9 mouse cellular contexts compared by ENCODE assay signal in the genomic region with DNA sequence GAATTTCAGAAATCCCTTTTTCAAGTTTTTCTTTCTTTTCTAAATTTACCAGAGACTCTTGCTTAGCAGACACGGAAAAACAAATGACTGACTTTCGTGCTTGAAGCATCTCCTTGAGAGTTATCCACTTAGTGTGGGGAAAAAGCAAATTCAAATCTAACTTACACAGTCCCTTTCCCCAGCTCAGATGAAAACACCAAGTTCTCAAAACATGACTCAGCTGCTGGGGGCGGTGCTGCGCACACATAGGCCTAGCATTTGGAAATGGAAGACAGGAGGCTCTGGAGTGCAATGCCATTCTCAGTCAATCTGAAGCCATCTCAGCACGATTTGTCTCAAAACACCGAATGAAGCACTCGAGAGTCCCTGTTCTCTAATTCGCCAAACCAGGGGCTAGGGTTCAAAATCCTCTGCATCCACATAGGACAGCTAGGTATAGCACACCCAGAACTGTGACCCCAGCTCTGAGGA. TPM values are rescaled to one million over a fixed set of nuclear protein-coding genes. Genes with fewer than 3 reads are reported as not detected.
DNase-seq lines count a peak whose midpoint lies in the region; ATAC-seq and TF ChIP-seq lines count a peak whose summit lies in the region.
"Had no signal": no experiment of that assay in that cellular context is flagged by ENCODE, and none has a peak within 500 bp of the region (broad histone marks: within the 10 kb centered on the region; RNA-seq: fewer than 3 reads in every experiment).

No protein-coding gene starts in this region.

- H3K4me3 ChIP-seq in forebrain, postnatal 0 days (ENCODE audit: low read depth, low read length) = peak overlapping the region; percentile 36
- H3K4me3 ChIP-seq in midbrain, embryonic 14.5 days (replicated peaks; ENCODE audit: low read depth, low read length) = no peak overlapping the region; the same call in 1 of the 2 replicates
- H3K4me3 ChIP-seq: liver, embryonic 13.5 days had no signal

- 34% methylated on average over 8 of the region's 8 CpGs for WGBS in forebrain, postnatal 0 days
- WGBS in midbrain, embryonic 14.5 days = 62% methylated on average over 8 of the region's 8 CpGs

- no peaks in the 10 kb centered on the region for H3K27me3 ChIP-seq in forebrain, postnatal 0 days (ENCODE audit: insufficient read depth, low read length)
- no peaks in the 10 kb centered on the region for H3K27me3 ChIP-seq in midbrain, embryonic 14.5 days (ENCODE audit: control insufficient read depth, insufficient read depth, low read length)
- H3K27me3 ChIP-seq: liver, embryonic 13.5 days had no signal

- 0 out of 2 replicates have a peak overlapping the region, but pooled peaks have one; percentile 25 for H3K9ac ChIP-seq in forebrain, postnatal 0 days
- H3K9ac ChIP-seq in midbrain, embryonic 14.5 days (replicated peaks; ENCODE audit: low read length) = no peak overlapping the region
- H3K9ac ChIP-seq: liver, embryonic 13.5 days had no signal

- peaks cover 10% of the 10 kb centered on the region; the same call in 1 of the 2 replicates for H3K36me3 ChIP-seq in forebrain, postnatal 0 days (ENCODE audit: insufficient read depth)
- H3K36me3 ChIP-seq in midbrain, embryonic 14.5 days (ENCODE audit: control insufficient read depth, insufficient read depth, low read length) = peaks cover 7% of the 10 kb centered on the region; the same call in 1 of the 2 replicates
- H3K36me3 ChIP-seq: liver, embryonic 13.5 days had no signal

- peaks cover 34% of the 10 kb centered on the region for H3K4me1 ChIP-seq in forebrain, postnatal 0 days (ENCODE audit: insufficient read depth)
- peaks cover 74% of the 10 kb centered on the region for H3K4me1 ChIP-seq in midbrain, embryonic 14.5 days (ENCODE audit: control insufficient read depth, insufficient read depth, low read length)
- H3K4me1 ChIP-seq: liver, embryonic 13.5 days had no signal

- no peak overlapping the region for H3K27ac ChIP-seq in forebrain, postnatal 0 days (ENCODE audit: low read depth, low read length)
- H3K27ac ChIP-seq in midbrain, embryonic 14.5 days (replicated peaks; ENCODE audit: low read depth, low read length) = no peak overlapping the region
- H3K27ac ChIP-seq: liver, embryonic 13.5 days had no signal

- peak; percentile 31 for TF ChIP-seq CTCF in forebrain, postnatal 0 days (IDR thresholded peaks at IDR 0.05; ENCODE audit: low read depth)

- peak overlapping the region; percentile 56 for H3K4me2 ChIP-seq in forebrain, postnatal 0 days (ENCODE audit: low read depth)
- H3K4me2 ChIP-seq in midbrain, embryonic 14.5 days (ENCODE audit: low read length) = peak overlapping the region; percentile 57
- H3K4me2 ChIP-seq: liver, embryonic 13.5 days had no signal

- peak; percentile 52 for DNase-seq in embryo, embryonic 10.5 days (ENCODE audit: low spot score)
- DNase-seq in embryo, embryonic 9.5 days (ENCODE audit: extremely low spot score) = no peak
- peak; percentile 89 for DNase-seq in NIH3T3 (ENCODE audit: low read depth)
- peak; percentile 74 for DNase-seq in forebrain, postnatal 0 days
- peak; percentile 38 for DNase-seq in midbrain, embryonic 14.5 days
- no peak for DNase-seq in urinary bladder, postnatal 10 days (ENCODE audit: low spot score)
- DNase-seq in kidney, adult 9 months = no peak
- no peak for DNase-seq in cerebellum, adult 11-12 months
- DNase-seq: liver, embryonic 13.5 days had no signal

- H3K9me3 ChIP-seq in forebrain, postnatal 0 days (ENCODE audit: low read length) = no peaks in the 10 kb centered on the region
- H3K9me3 ChIP-seq in midbrain, embryonic 14.5 days (ENCODE audit: control insufficient read depth, low read length) = no peaks in the 10 kb centered on the region
- H3K9me3 ChIP-seq: liver, embryonic 13.5 days had no signal

- ATAC-seq in forebrain, postnatal 0 days = peak; percentile 76
- no peak for ATAC-seq in midbrain, embryonic 14.5 days (ENCODE audit: low FRiP score, low TSS enrichment)

RNA-seq across cellular contexts. Expression of gene Epha4, which starts 11.1 kb away (rescaled TPM):
- 111 and 118 TPM in 2 replicates for total RNA-seq in forebrain, postnatal 0 days (2014; rRNA removed)
- 45.9 and 58.7 TPM in 2 replicates for polyA plus RNA-seq in forebrain, postnatal 0 days (2015; fragmentation: Nextera tagmentation; extraction: Ambion mirVana)
- 40.6 and 46.5 TPM in 2 replicates for polyA plus RNA-seq in midbrain, embryonic 14.5 days (2014; fragmentation: Nextera tagmentation; extraction: Ambion mirVana)

Comparison
In these comparisons a context has a peak if more than half of its experiments do, and no peak if none do; other contexts are left out.
1. DNase-seq: peak in embryo, embryonic 10.5 days (single experiment), NIH3T3 (single experiment), forebrain, postnatal 0 days (single experiment) and midbrain, embryonic 14.5 days (single experiment); none in embryo, embryonic 9.5 days (single experiment), urinary bladder, postnatal 10 days (single experiment), kidney, adult 9 months (single experiment) and cerebellum, adult 11-12 months (single experiment).